Mouse (Mus musculus) bone marrow macrophage, adult 2 months (primary cell): ENCODE measurements around the gene Eras.

Experiments
- CTCF ChIP-seq: IDR thresholded peaks from 2 replicates; pipeline ENCODE4 v1.5.1; 2012; ENCODE audit warnings: low read depth, mild to moderate bottlenecking, low read length, moderate library complexity
- POLR2A ChIP-seq: IDR thresholded peaks from 2 replicates; pipeline ENCODE4 v1.6.1; 2012; ENCODE audit warnings: mild to moderate bottlenecking, low read depth, low read length, borderline replicate concordance

GRCm38 (mm10) chrX:7904441-7904840 lies 24.0 kb downstream of the Eras start:
- TF ChIP-seq CTCF (no peak), POLR2A (no peak)
